Mouse (Mus musculus) bone marrow, adult 2 months (tissue): ENCODE measurements around the gene Akip1.

Source experiments
- CTCF ChIP-seq: fragments of 200-500 bp; IDR thresholded peaks from 2 replicates; pipeline ENCODE4 v1.5.1; 2011; ENCODE audit warnings: low read length, control low read depth; ENCODE audit not compliant: control insufficient read depth, insufficient read depth
- POLR2A ChIP-seq: fragments of 200-500 bp; IDR thresholded peaks from 2 replicates; pipeline ENCODE4 v1.6.1; 2011; ENCODE audit warnings: low read depth, mild to moderate bottlenecking, control low read depth, low read length, borderline replicate concordance; ENCODE audit not compliant: control insufficient read depth

- TF ChIP-seq CTCF = no peak
- no peak for TF ChIP-seq POLR2A
These were observed 8.7 kb upstream of the Akip1 start for GRCm38 (mm10) chr7:109694576-109695338.
